In the genomic region with DNA sequence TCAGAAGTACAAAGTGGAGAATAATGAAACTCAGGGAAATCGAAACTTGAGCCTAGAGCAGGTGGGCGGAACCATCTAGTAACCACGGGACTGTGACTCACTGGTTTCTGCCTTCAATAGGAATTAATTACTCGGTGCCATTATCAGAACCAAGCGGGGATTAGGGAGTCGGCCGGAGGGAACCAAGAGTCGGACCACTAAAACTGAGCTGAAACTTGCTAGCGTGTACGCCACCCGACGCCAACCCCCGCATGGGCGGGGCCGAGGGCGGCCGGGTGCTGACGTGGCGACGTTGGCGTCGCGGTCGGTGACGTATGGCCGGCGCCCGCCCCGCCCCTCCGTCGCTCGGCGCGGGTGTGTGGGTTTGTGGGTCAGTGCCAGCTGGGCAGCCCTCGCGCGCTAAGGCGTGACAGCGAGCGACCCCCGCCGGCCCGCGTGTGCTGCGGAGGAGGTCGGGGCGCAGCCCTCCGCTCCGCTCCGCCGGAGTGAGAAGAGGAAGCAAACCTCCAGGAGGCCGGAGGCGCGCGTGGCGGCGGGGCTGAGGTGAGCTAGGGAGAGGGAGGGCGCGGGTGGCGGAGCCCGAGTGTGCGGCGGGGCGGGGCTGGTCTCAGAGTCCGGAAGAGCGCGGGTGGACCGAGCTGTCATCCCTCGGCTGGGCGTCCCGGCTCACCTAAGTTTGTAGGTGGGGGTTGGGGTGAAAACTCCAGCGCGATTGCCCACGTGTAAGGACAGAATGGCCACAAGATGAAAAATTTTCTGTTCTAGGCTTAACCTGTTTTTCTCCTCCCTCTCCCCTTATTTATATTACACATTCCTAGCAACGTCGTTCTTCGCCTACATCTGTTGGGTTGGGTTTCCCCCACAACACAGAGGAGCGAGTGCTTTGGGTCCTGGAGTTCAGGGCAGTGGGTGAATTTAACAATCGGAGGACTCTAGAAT, we compare ENCODE assay signal across 8 mouse cellular contexts. TPM values are rescaled to one million over a fixed set of nuclear protein-coding genes. Genes with fewer than 3 reads are reported as not detected.
DNase-seq lines count a peak whose midpoint lies in the region; ATAC-seq and TF ChIP-seq lines count a peak whose summit lies in the region.

Gene Ascc3, plus strand, starts transcription at position 315 of the 939 bp plus-strand sequence.

- TF ChIP-seq CTCF in bone marrow macrophage, adult 2 months (IDR thresholded peaks at IDR 0.05; ENCODE audit: low read depth, low read length) = no peak
- TF ChIP-seq CTCF in embryonic fibroblast, embryonic 13.5 days (IDR thresholded peaks at IDR 0.05; ENCODE audit: borderline replicate concordance, insufficient read depth, low read length) = no peak

- H3K9me3 ChIP-seq in heart, embryonic 10.5 days = no peaks in the 10 kb centered on the region
- no peaks in the 10 kb centered on the region for H3K9me3 ChIP-seq in kidney, embryonic 15.5 days (replicated peaks)

- peaks cover 5% of the 10 kb centered on the region; the same call in 1 of the 2 replicates for H3K4me1 ChIP-seq in bone marrow macrophage, adult 2 months (ENCODE audit: control insufficient read depth, insufficient read depth, low read length)
- H3K4me1 ChIP-seq in embryonic fibroblast, embryonic 13.5 days (ENCODE audit: control insufficient read depth, insufficient read depth, low read length) = no peaks in the 10 kb centered on the region
- no peaks in the 10 kb centered on the region for H3K4me1 ChIP-seq in heart, embryonic 10.5 days
- no peaks in the 10 kb centered on the region for H3K4me1 ChIP-seq in kidney, embryonic 15.5 days

- H3K4me2 ChIP-seq in kidney, embryonic 15.5 days = peak within 1 kb of the TSS; percentile 66

- H3K9ac ChIP-seq in kidney, embryonic 15.5 days = peak within 1 kb of the TSS; percentile 74

- H3K27me3 ChIP-seq in heart, embryonic 10.5 days (ENCODE audit: insufficient read depth, poor library complexity, severe bottlenecking) = no peaks in the 10 kb centered on the region
- no peaks in the 10 kb centered on the region for H3K27me3 ChIP-seq in kidney, embryonic 15.5 days

- TF ChIP-seq POLR2A in bone marrow macrophage, adult 2 months (IDR thresholded peaks at IDR 0.05; ENCODE audit: borderline replicate concordance, low read depth, low read length) = no peak
- TF ChIP-seq POLR2A in embryonic fibroblast, embryonic 13.5 days (IDR thresholded peaks at IDR 0.05; ENCODE audit: low read depth, low read length) = peak; percentile 60

- under 1% methylated on average over 77 of the region's 79 CpGs for WGBS in heart, embryonic 10.5 days
- under 1% methylated on average over 79 of the region's 79 CpGs for WGBS in kidney, embryonic 15.5 days

- peak within 1 kb of the TSS; percentile 97 for H3K27ac ChIP-seq in bone marrow macrophage, adult 2 months (ENCODE audit: insufficient read depth, low read depth, low read length)
- peak within 1 kb of the TSS; percentile 99 for H3K27ac ChIP-seq in embryonic fibroblast, embryonic 13.5 days (ENCODE audit: insufficient read depth, low read length)
- H3K27ac ChIP-seq in heart, embryonic 10.5 days = peak within 1 kb of the TSS; percentile 97
- peak within 1 kb of the TSS; percentile 94 for H3K27ac ChIP-seq in kidney, embryonic 15.5 days

- H3K36me3 ChIP-seq in heart, embryonic 10.5 days = no peaks in the 10 kb centered on the region
- no peaks in the 10 kb centered on the region for H3K36me3 ChIP-seq in kidney, embryonic 15.5 days

- ATAC-seq in kidney, embryonic 15.5 days (replicated peaks; ENCODE audit: low FRiP score) = peak; percentile 99
- ATAC-seq in monocyte, adult 5-6 weeks (replicated peaks; ENCODE audit: insufficient number of reproducible peaks, low FRiP score, low TSS enrichment, poor library complexity, severe bottlenecking) = peak; percentile 89

- H3K4me3 ChIP-seq in bone marrow macrophage, adult 2 months (ENCODE audit: insufficient read depth, low read length) = peak within 1 kb of the TSS; percentile 96
- peak within 1 kb of the TSS; percentile 74 for H3K4me3 ChIP-seq in embryonic fibroblast, embryonic 13.5 days (ENCODE audit: insufficient read depth, low read length)
- peak within 1 kb of the TSS; percentile 92 for H3K4me3 ChIP-seq in heart, embryonic 10.5 days
- peak within 1 kb of the TSS; percentile 86 for H3K4me3 ChIP-seq in kidney, embryonic 15.5 days (replicated peaks)

- DNase-seq in A20 (ENCODE audit: low read depth, low spot score) (peak; percentile 96), liver (peak; percentile 94)
- DNase-seq in heart, embryonic 10.5 days (ENCODE audit: low spot score) = peak; percentile 94
- DNase-seq in spleen, postnatal 4 days (ENCODE audit: low spot score in 2 of 2) = peak; percentile 91 to 95

RNA-seq across cellular contexts. Expression of gene Ascc3, which starts in this region (rescaled TPM):
- polyA plus RNA-seq in bone marrow macrophage, adult 2 months (2012; ENCODE audit: insufficient read depth, insufficient read length, missing spikeins) = 13.5 and 14.3 TPM in 2 replicates
- polyA plus RNA-seq in embryonic fibroblast, embryonic 13.5 days (2011; ENCODE audit: insufficient read length, low read depth, missing spikeins) = 57.2 and 61.1 TPM in 2 replicates
- 20.2 and 20.5 TPM in 2 replicates for polyA plus RNA-seq in heart, embryonic 10.5 days (2016; fragmentation: Nextera tagmentation; extraction: Ambion mirVana)
- 15.7 and 20.8 TPM in 2 replicates for polyA plus RNA-seq in kidney, embryonic 15.5 days (2015; fragmentation: Nextera tagmentation; extraction: Ambion mirVana)
- 57.7 to 92.2 TPM (median 59.2 TPM) in 3 replicates for total RNA-seq in monocyte, adult 5-6 weeks (2017)

Comparison
In these comparisons a context has a peak if more than half of its experiments do, and no peak if none do; other contexts are left out.
1. Peak in every context shown above with its lines: DNase-seq, ATAC-seq, H3K4me3 ChIP-seq and H3K27ac ChIP-seq.